Mouse (Mus musculus) midbrain, embryonic 16.5 days (tissue): ENCODE measurements around the gene 1700001P01Rik. TPM values are rescaled to one million over a fixed set of nuclear protein-coding genes. Genes with fewer than 3 reads are reported as not detected.

ENCODE experiments used
- ATAC-seq: fragments of 200-750 bp; cut with Nextera tagmentation; 2 replicates; pipeline ENCODE4 v1.8.0; 2017; ENCODE audit warnings: moderate TSS enrichment
- H3K27ac ChIP-seq: fragments of 300-500 bp; sonication (generic); 2 replicates; pipeline ENCODE4 v1.5.1; 2014; ENCODE audit warnings: mild to moderate bottlenecking, low read length, mixed read lengths
- H3K27me3 ChIP-seq: fragments of 300-500 bp; sonication (generic); 2 replicates; pipeline ENCODE4 v1.6.1; 2014; ENCODE audit warnings: low read depth, low read length, mixed read lengths; ENCODE audit not compliant: control insufficient read depth, insufficient read depth
- H3K36me3 ChIP-seq: fragments of 300-500 bp; sonication (generic); 2 replicates; pipeline ENCODE4 v1.6.1; 2014; ENCODE audit warnings: mild to moderate bottlenecking, low read length, moderate library complexity, mixed read lengths; ENCODE audit not compliant: control insufficient read depth, insufficient read depth
- H3K4me1 ChIP-seq: fragments of 300-500 bp; sonication (generic); 2 replicates; pipeline ENCODE4 v1.6.1; 2014; ENCODE audit warnings: mild to moderate bottlenecking, low read length, mixed read lengths; ENCODE audit not compliant: control insufficient read depth, insufficient read depth
- H3K4me2 ChIP-seq: fragments of 300-500 bp; sonication (generic); 2 replicates; pipeline ENCODE4 v1.6.1; 2014; ENCODE audit warnings: mild to moderate bottlenecking, low read length, mixed read lengths
- H3K4me3 ChIP-seq: fragments of 300-500 bp; sonication (generic); 2 replicates; pipeline ENCODE4 v1.5.1; 2014; ENCODE audit warnings: low read depth, mild to moderate bottlenecking, low read length, moderate library complexity, mixed read lengths
- H3K9ac ChIP-seq: fragments of 300-500 bp; sonication (generic); 2 replicates; pipeline ENCODE4 v1.6.1; 2014; ENCODE audit warnings: low read depth, low read length, mixed read lengths
- H3K9me3 ChIP-seq: fragments of 300-500 bp; sonication (generic); replicated peaks from 2 replicates; pipeline ENCODE4 v1.6.1; 2014; ENCODE audit warnings: mild to moderate bottlenecking, low read length, mixed read lengths; ENCODE audit not compliant: control insufficient read depth, poor library complexity, severe bottlenecking
- WGBS: fragments of 180-500 bp; shearing (Covaris S2); extraction: QIAGEN DNeasy Blood & Tissue Kit; methylation state at CpG from one replicate; pipeline ENCODE4 v1.1.7; 2014; 5-methylcytosine and 5-hydroxymethylcytosine counted together
- polyA plus RNA-seq: library from polyadenylated mRNA; unstranded; fragments of >200 nt; fragmentation: Nextera tagmentation; extraction: Ambion mirVana; gene quantifications from 2 replicates; pipeline ENCODE4 v1.2.1, GENCODE M21; 2015

The 1700001P01Rik gene
- polyA plus RNA-seq, 1 experiment from 2014 or later = 0.74 TPM

DNA sequence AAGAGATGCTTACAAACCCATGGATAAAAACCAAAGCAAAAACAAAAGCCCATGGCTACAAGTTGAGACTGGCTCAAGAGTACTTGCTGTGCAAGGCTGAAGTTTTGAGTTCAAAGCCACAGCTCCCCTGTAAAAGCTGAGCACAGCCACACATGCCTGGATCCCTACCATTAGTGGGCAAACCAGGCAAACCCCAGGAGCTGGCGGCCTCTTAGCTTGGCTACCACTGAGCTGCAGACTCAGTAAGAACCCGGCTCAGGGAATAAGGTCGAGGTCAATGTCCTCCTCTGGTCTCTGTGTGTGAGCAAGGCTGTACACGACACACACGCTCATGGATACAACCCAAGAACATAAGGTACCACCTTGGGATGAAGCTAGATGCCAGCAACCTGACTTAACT lies 27.2 kb downstream of the 1700001P01Rik start:
- Histone ChIP-seq H3K9me3 (no peaks in the 10 kb centered on the region), H3K27ac (no peak overlapping the region), H3K4me2 (no peak overlapping the region), H3K4me1 (peaks cover 5% of the 10 kb centered on the region), H3K27me3 (no peaks in the 10 kb centered on the region), H3K36me3 (peaks cover 45% of the 10 kb centered on the region), H3K4me3 (no peak overlapping the region), H3K9ac (no peak overlapping the region)
- 88% methylated on average over 5 of the region's 5 CpGs for WGBS
- no peak for ATAC-seq

DNA sequence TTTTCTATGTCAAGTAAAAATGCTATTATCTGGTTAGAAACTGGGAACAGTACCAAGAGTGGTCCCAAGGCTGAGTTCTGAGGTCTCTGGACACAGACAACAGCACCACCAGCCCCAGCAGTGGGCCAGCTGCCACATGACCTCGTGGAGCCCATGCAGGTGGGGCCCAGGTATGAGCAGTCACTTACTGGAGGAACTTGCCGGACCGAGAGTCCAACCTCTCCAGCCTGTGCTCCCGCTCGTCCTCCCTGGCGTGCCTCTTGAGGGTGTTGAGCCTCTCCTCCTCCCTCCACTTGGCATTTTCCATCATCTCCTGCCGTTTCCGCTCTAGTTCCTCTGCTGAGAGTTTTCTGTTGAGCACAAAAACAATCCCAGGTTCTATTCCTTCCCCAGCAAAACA lies 27.9 kb downstream of the 1700001P01Rik start:
- Histone ChIP-seq H3K36me3 (peaks cover 39% of the 10 kb centered on the region), H3K9ac (no peak overlapping the region), H3K4me3 (no peak overlapping the region), H3K9me3 (no peaks in the 10 kb centered on the region), H3K4me2 (no peak overlapping the region), H3K27ac (no peak overlapping the region), H3K4me1 (peaks cover 12% of the 10 kb centered on the region), H3K27me3 (no peaks in the 10 kb centered on the region)
- WGBS = 90% methylated on average over 8 of the region's 8 CpGs
- ATAC-seq = no peak

DNA sequence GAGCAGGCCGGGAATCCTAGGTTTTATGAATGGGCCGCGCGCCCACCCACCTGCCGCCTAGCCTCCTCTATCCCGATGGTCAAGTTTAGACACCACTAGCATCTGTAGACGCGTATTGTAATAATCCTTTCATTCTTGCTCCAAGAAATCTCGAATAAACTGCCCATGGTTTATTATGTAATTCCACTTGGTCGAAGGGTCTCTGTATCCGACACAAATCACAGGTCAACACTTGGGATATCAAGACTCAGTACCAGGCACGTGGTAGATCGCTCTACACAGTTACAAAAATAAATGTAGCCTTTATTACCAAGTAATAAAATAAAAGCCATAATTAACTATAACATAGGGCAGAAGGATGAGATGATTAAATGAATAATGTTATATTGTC lies 30.4 kb downstream of the 1700001P01Rik start:
- Histone ChIP-seq H3K9me3 (no peaks in the 10 kb centered on the region), H3K27ac (peak overlapping the region; percentile 98), H3K27me3 (no peaks in the 10 kb centered on the region), H3K9ac (peak overlapping the region; percentile 82; the same call in 1 of the 2 replicates), H3K4me1 (peaks cover 20% of the 10 kb centered on the region), H3K4me2 (peak overlapping the region; percentile 52), H3K36me3 (peaks cover 23% of the 10 kb centered on the region), H3K4me3 (peak overlapping the region; percentile 58)
- no peak for ATAC-seq
- WGBS = 12% methylated on average over 13 of the region's 13 CpGs

DNA sequence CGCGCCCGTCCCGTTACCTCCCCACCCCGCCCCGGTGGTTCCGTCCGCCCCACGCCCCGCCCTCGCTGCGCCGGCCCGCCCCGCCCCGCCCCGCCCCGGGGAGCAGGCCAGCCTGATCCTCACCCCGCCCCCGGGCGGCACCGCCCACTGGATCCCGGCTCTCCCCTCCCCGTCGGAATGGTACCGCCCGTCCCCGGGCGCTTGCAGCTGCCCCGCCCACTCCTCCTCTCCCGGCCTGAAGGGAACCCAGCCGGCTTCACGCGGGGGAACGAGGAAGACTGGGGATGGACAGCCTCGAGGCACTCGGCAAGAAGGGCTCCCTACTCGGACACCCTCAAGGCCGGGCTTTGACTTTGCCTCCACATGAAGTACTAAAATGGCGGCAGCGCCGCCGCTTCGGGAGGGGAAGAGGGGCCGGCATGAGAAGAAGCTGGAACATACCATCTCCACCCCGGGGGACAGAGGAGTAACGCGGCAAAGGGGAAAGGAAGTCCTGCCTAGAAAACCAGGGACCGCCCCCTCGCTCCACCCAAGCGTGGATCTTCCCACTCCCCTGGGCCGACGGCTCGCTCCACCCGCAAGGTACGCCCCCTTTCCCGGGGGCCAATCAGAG lies 30.9 kb downstream of the 1700001P01Rik start:
- peak; percentile 97 for ATAC-seq
- WGBS = under 1% methylated on average over 40 of the region's 57 CpGs
- Histone ChIP-seq H3K4me2 (peak overlapping the region; percentile 52), H3K9ac (peak overlapping the region; percentile 82), H3K27ac (peak overlapping the region; percentile 98), H3K4me3 (peak overlapping the region; percentile 58), H3K36me3 (peaks cover 18% of the 10 kb centered on the region), H3K4me1 (peaks cover 22% of the 10 kb centered on the region), H3K27me3 (no peaks in the 10 kb centered on the region), H3K9me3 (no peaks in the 10 kb centered on the region)

DNA sequence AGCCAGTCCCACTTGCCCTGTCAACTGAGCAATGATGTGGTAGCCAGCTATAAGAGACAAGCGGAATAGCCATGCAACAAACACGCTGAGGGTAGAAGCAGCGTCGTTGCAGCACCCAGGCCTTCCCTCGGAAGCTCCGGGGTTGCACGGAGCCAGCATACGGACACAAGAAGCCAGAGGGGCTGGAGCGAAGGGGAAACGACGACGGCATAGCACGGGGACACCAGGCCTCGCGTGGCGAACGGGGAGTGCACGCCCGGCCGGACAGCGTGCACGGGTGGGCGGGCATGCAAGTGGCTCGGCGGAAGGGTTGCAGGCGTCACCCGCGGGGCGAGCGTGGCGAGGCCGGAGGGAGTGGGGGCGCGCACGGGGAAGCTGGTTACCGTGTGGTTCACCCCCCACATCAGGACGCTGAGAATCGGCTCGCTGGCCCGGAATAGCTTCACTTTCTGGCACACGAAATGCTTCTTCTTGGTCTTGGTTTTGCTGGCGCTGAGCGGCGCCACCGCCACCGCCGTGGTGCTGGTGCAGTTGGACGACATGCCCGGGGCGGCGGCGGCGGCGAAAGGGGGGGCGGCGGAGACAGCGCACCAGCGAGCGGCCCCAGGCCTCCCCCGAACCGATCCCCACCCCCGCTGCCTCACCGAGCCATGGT lies 31.5 kb downstream of the 1700001P01Rik start, which contains the start of gene Pip4k2b:
TSS of gene Pip4k2b (minus strand) at position 642 of the 655 bp plus-strand sequence.
- Histone ChIP-seq H3K27me3 (no peaks in the 10 kb centered on the region), H3K4me2 (peak within 1 kb of the TSS; percentile 96), H3K9me3 (no peaks in the 10 kb centered on the region), H3K9ac (peak within 1 kb of the TSS; percentile 82), H3K4me1 (peaks cover 22% of the 10 kb centered on the region), H3K4me3 (peak within 1 kb of the TSS; percentile 58), H3K27ac (peak within 1 kb of the TSS; percentile 98), H3K36me3 (peaks cover 16% of the 10 kb centered on the region)
- WGBS = 0% methylated on average over 52 of the region's 63 CpGs
- ATAC-seq = peak; percentile 49

DNA sequence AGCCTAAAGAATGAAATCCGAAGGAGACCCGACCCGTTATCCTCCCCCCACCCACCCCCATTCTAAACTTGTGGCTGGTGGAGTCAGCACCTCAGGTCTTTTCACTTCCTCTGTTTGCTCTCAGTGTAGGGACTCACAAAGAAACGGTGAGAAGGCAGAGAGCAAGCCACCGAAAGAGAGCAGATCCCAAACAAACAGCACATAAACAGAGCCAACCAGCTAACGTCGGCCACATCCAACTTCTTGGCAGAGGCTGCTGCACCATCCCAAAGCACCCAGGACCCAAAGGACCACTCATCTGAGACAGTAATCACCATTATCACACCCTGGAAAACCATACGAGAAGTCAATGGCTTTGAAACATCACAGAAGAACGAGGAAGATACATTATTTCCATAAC lies 32.3 kb downstream of the 1700001P01Rik start:
- Histone ChIP-seq H3K4me1 (peaks cover 22% of the 10 kb centered on the region), H3K27ac (peak overlapping the region; percentile 98)
- WGBS = 32% methylated on average over 9 of the region's 9 CpGs

DNA sequence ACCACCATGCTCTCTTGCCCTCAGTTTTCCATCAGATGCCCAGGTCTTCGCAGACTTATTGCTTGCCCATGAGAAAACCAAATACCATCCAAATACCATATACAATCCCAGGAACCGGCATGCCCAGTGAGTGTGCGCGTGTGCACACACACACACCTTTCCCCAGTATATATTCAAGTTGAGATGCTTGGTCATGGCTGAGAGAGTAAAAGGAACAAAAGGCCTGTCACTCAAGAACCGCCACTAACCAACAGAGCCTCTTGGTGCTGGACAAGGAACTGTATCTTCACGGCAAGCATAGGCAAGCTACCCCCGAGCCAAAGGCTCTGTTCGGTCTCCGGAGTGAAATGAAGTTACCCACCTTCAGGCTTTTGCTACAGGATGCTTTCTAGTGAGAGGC lies 33.1 kb downstream of the 1700001P01Rik start:
- H3K27ac ChIP-seq = no peak overlapping the region
- H3K4me1 ChIP-seq = peaks cover 22% of the 10 kb centered on the region
- H3K4me2 ChIP-seq = peak overlapping the region; percentile 96
- H3K4me3 ChIP-seq = peak overlapping the region; percentile 58
- ATAC-seq = no peak
- H3K27me3 ChIP-seq = no peaks in the 10 kb centered on the region
- peak overlapping the region; percentile 12; the same call in 1 of the 2 replicates for H3K9ac ChIP-seq
- WGBS = 75% methylated on average over 9 of the region's 9 CpGs
- H3K9me3 ChIP-seq = no peaks in the 10 kb centered on the region
- H3K36me3 ChIP-seq = peaks cover 6% of the 10 kb centered on the region

More for the DNA sequence above, 32.3 kb downstream of the 1700001P01Rik start:
- peak overlapping the region; percentile 58 for H3K4me3 ChIP-seq
- H3K4me2 ChIP-seq = peak overlapping the region; percentile 96
- H3K9ac ChIP-seq = peak overlapping the region; percentile 82
- H3K9me3 ChIP-seq = no peaks in the 10 kb centered on the region
- H3K36me3 ChIP-seq = peaks cover 13% of the 10 kb centered on the region
- ATAC-seq = no peak
- H3K27me3 ChIP-seq = no peaks in the 10 kb centered on the region

DNA sequence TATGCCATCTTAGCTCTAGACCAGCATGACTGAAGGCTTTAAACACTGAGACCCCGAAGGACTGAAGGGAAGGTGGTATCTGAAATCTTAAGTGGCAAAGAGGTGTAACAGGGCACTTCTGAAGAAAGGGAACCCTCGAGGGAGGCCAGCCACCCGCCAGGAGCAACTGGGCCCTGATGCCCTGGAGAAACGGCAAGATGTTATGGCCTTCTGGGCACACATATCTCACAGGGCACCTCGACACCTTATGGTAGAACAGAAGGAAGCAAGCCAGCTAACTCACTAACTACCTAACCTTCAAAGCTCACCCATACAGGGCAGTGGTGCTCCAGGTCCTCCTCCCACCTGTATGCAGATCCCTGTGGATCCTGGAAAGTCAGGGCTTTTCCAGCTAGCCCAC lies 33.6 kb downstream of the 1700001P01Rik start:
- Histone ChIP-seq H3K4me2 (peak overlapping the region; percentile 96; the same call in 1 of the 2 replicates), H3K27ac (no peak overlapping the region), H3K4me3 (no peak overlapping the region), H3K36me3 (peaks cover 6% of the 10 kb centered on the region), H3K9me3 (no peaks in the 10 kb centered on the region), H3K9ac (no peak overlapping the region), H3K27me3 (no peaks in the 10 kb centered on the region), H3K4me1 (peaks cover 22% of the 10 kb centered on the region)
- WGBS = 98% methylated on average over 5 of the region's 5 CpGs
- ATAC-seq = no peak

DNA sequence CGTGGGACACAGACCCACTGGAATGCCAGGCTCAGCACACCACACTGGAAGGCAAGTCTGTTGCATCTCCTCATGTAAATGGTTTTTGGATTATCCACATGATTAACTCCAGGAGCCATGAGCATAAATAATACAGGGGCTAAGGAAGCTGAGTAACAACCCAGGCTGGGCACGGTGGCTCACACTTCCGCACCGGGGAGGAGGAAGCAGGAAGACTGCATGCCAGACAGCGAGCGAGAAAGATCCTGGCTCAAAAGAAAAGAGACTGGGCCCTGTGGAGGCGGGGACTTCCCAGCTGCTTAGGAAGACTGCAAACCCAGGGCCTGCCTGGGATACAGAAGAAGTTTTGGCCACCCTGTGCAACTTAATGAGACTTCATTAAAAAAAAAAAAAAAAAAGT lies 35.5 kb downstream of the 1700001P01Rik start:
- ATAC-seq = no peak
- no peak overlapping the region for H3K4me2 ChIP-seq
- peaks cover 20% of the 10 kb centered on the region for H3K4me1 ChIP-seq
- no peaks in the 10 kb centered on the region for H3K27me3 ChIP-seq
- H3K9ac ChIP-seq = no peak overlapping the region
- H3K9me3 ChIP-seq = no peaks in the 10 kb centered on the region
- H3K4me3 ChIP-seq = no peak overlapping the region
- no peak overlapping the region; the same call in 1 of the 2 replicates for H3K27ac ChIP-seq
- H3K36me3 ChIP-seq = no peaks in the 10 kb centered on the region
- whole genome bisulfite sequencing = 39% methylated on average over 7 of the region's 7 CpGs
